Mouse (Mus musculus) B cell, adult 2 months (primary cell): ENCODE measurements around the gene Pjvk.

Source experiments
- DNase-seq, 2 experiments: peaks; one replicate each; pipeline ENCODE4 v3.0.0; 2022

The Pjvk gene

GRCm38 (mm10) chr2:76672134-76672745 lies 24.0 kb downstream of the Pjvk start:
- DNase-seq = peak in 1 of 2 experiments; percentile 8

GRCm38 (mm10) chr2:76672966-76673392 lies 24.7 kb downstream of the Pjvk start, which contains the start of gene Fkbp7:
TSS of gene Fkbp7 (minus strand) at chr2:76673116.
- DNase-seq = peak; percentile 95

GRCm38 (mm10) chr2:76673472-76674081 lies 25.3 kb downstream of the Pjvk start:
- peak; percentile 66 to 72 for DNase-seq

- peak; percentile 82 for DNase-seq
Measured at GRCm38 (mm10) chr2:76674725-76675427, 26.6 kb downstream of the Pjvk start, which contains the start of gene Plekha3. TSS of gene Plekha3 (plus strand) at chr2:76675281.

GRCm38 (mm10) chr2:76675451-76675850 lies 27.2 kb downstream of the Pjvk start:
- peak in 1 of 2 experiments; percentile 48 for DNase-seq

GRCm38 (mm10) chr2:76675949-76676348 lies 27.7 kb downstream of the Pjvk start:
- no peak for DNase-seq

GRCm38 (mm10) chr2:76676401-76677226 lies 28.3 kb downstream of the Pjvk start:
- DNase-seq = no peak

- no peak for DNase-seq
Measured at GRCm38 (mm10) chr2:76682301-76682700, 34.0 kb downstream of the Pjvk start.

GRCm38 (mm10) chr2:76686986-76687385 lies 38.7 kb downstream of the Pjvk start:
- no peak for DNase-seq

GRCm38 (mm10) chr2:76687608-76688007 lies 39.3 kb downstream of the Pjvk start:
- DNase-seq = no peak

- DNase-seq = no peak
Measured at GRCm38 (mm10) chr2:76688162-76688561, 39.9 kb downstream of the Pjvk start.

- no peak for DNase-seq
Measured at GRCm38 (mm10) chr2:76690436-76691204, 42.3 kb downstream of the Pjvk start.

GRCm38 (mm10) chr2:76693765-76694164 lies 45.5 kb downstream of the Pjvk start:
- DNase-seq = no peak

- no peak for DNase-seq
Measured at GRCm38 (mm10) chr2:76695290-76695689, 47.0 kb downstream of the Pjvk start.

- DNase-seq = no peak
Measured at GRCm38 (mm10) chr2:76702188-76702587, 53.9 kb downstream of the Pjvk start.

GRCm38 (mm10) chr2:76702751-76703150 lies 54.5 kb downstream of the Pjvk start:
- DNase-seq = no peak

GRCm38 (mm10) chr2:76705655-76706054 lies 57.4 kb downstream of the Pjvk start:
- DNase-seq = no peak
